Mouse (Mus musculus) stomach, postnatal 0 days (tissue): Measurements from ENCODE around the gene Ifi27l2b. TPM values are rescaled to one million over a fixed set of nuclear protein-coding genes. Genes with fewer than 3 reads are reported as not detected.

Source experiments
- ATAC-seq: fragments of 200-750 bp; cut with Nextera tagmentation; 2 replicates; pipeline ENCODE4 v1.8.0; 2017; ENCODE audit not compliant: low FRiP score, low TSS enrichment
- DNase-seq: peaks from one replicate; pipeline ENCODE4 v3.0.0-alpha.2; 2016; ENCODE audit warnings: low spot score
- H3K27ac ChIP-seq: fragments of 300-500 bp; sonication (generic); replicated peaks from 2 replicates; pipeline ENCODE4 v1.5.1; 2014; ENCODE audit warnings: mild to moderate bottlenecking, control low read depth
- H3K27me3 ChIP-seq: fragments of 300-500 bp; sonication (generic); 2 replicates; pipeline ENCODE4 v1.6.1; 2014; ENCODE audit warnings: low read length; ENCODE audit not compliant: control insufficient read depth, insufficient read depth
- H3K36me3 ChIP-seq: fragments of 300-500 bp; sonication (generic); 2 replicates; pipeline ENCODE4 v1.6.1; 2014; ENCODE audit warnings: low read length, mixed read lengths; ENCODE audit not compliant: control insufficient read depth, insufficient read depth
- H3K4me1 ChIP-seq: fragments of 300-500 bp; sonication (generic); replicated peaks from 2 replicates; pipeline ENCODE4 v1.6.1; 2014; ENCODE audit warnings: antibody characterized with exemption; ENCODE audit not compliant: control insufficient read depth, insufficient read depth
- H3K4me2 ChIP-seq: fragments of 300-500 bp; sonication (generic); replicated peaks from 2 replicates; pipeline ENCODE4 v1.6.1; 2014; ENCODE audit warnings: low read depth, mild to moderate bottlenecking, control low read depth, moderate library complexity
- H3K4me3 ChIP-seq: fragments of 300-500 bp; sonication (generic); 2 replicates; pipeline ENCODE4 v1.5.1; 2014; ENCODE audit warnings: low read depth, low read length, control low read depth
- H3K9ac ChIP-seq: fragments of 300-500 bp; sonication (generic); 2 replicates; pipeline ENCODE4 v1.6.1; 2014; ENCODE audit warnings: mild to moderate bottlenecking, low read length, control low read depth, mixed read lengths
- H3K9me3 ChIP-seq: fragments of 300-500 bp; sonication (generic); 2 replicates; pipeline ENCODE4 v1.6.1; 2016; ENCODE audit warnings: low read length; ENCODE audit not compliant: control insufficient read depth
- CTCF ChIP-seq: IDR thresholded peaks from 2 replicates; pipeline ENCODE4 v1.5.1; 2016; ENCODE audit warnings: antibody characterized with exemption, low read depth, mild to moderate bottlenecking, moderate library complexity
- EP300 ChIP-seq: optimal IDR thresholded peaks from 2 replicates; pipeline ENCODE3; 2016; ENCODE audit warnings: antibody characterized with exemption
- WGBS: fragments of 180-500 bp; shearing (Covaris S2); extraction: QIAGEN DNeasy Blood & Tissue Kit; methylation state at CpG from one replicate; pipeline ENCODE4 v1.1.7; 2014; 5-methylcytosine and 5-hydroxymethylcytosine counted together
- polyA plus RNA-seq: library from polyadenylated mRNA; unstranded; fragments of >200 nt; fragmentation: Nextera tagmentation; extraction: Ambion mirVana; gene quantifications from 2 replicates; pipeline ENCODE4 v1.2.1, GENCODE M21; 2015

Ifi27l2b gene
- polyA plus RNA-seq, 1 experiment from 2014 or later, result 17.3 TPM

DNA sequence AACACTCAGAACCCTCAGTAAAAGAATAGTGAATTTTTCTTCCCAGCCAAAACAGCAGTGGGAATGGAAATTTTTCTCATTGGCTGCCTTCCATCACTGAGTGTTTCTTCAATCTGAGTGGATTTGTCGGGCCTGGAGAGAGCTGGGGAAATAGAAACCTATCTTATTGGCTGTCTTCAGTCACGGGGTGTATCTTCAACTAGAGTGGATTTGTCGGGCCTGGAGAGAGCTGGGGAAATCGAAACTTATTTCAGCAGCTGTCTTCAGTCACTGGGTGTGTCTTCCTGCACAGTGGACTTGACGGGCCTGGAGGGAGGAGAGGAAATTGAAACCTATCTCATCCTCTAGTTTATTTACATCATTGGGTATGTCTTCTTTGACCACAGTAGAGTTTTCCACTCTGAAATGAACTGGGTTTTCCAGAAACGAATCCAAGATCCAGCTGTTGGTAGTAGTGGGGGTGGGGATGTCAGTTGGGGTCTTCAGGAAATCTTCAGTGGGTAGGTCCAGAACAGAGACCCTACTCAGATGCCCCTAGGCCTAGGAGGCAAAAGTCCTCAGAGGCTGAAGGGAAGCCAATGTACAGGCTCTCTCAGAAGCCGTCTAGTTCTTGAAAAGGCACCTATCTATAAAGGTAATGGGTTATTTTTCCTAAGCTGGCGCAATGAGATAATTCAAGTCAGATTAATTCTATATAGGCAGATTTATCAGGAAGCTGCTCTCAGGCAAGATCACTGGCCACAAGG lies 22.9 kb downstream of the Ifi27l2b start, which contains the start of gene Ifi27:
Ifi27 (plus strand) TSS at position 226 of the 746 bp plus-strand sequence.
- WGBS, result 40% methylated on average over 8 of the region's 8 CpGs
- Histone ChIP-seq H3K4me1 (no peaks in the 10 kb centered on the region; the same call in 1 of the 2 replicates), H3K4me2 (peak within 1 kb of the TSS; percentile 34), H3K27me3 (no peaks in the 10 kb centered on the region), H3K36me3 (no peaks in the 10 kb centered on the region; the same call in 1 of the 2 replicates), H3K27ac (peak within 1 kb of the TSS; percentile 72), H3K9me3 (no peaks in the 10 kb centered on the region), H3K4me3 (peak within 1 kb of the TSS; percentile 36), H3K9ac (peak within 1 kb of the TSS; percentile 14; the same call in 1 of the 2 replicates)
- DNase-seq, result peak; percentile 40
- TF ChIP-seq CTCF, result no peak
- peak; percentile 47 for TF ChIP-seq EP300
- ATAC-seq, result peak; percentile 97

DNA sequence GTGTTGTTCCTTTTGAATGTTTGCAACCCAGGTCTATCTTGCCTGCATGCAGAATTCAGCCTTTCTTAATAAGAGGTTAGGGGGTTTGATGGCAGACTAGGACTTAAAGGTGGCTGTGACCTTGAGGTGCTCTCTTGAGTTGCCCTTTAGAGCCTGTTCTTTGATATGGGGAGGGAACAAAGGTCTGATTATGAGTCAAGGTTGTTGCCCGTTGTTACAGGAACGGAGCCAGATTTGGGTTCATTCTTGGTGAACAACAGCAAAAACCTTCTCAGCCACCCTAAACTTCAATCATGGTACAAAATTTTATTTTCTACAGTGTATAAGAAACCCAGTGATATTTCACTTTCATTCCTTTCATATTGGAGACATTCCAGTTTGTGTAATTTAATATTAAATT lies 23.6 kb downstream of the Ifi27l2b start:
- Histone ChIP-seq H3K9me3 (no peaks in the 10 kb centered on the region), H3K4me2 (no peak overlapping the region), H3K4me1 (no peaks in the 10 kb centered on the region; the same call in 1 of the 2 replicates), H3K9ac (no peak overlapping the region), H3K27me3 (no peaks in the 10 kb centered on the region), H3K4me3 (no peak overlapping the region), H3K36me3 (no peaks in the 10 kb centered on the region; the same call in 1 of the 2 replicates), H3K27ac (0 out of 2 replicates have a peak overlapping the region, but pooled peaks have one; percentile 13)
- DNase-seq, result no peak
- no peak for ATAC-seq
- TF ChIP-seq CTCF, result no peak
- 48% methylated on average over 2 of the region's 2 CpGs for WGBS

DNA sequence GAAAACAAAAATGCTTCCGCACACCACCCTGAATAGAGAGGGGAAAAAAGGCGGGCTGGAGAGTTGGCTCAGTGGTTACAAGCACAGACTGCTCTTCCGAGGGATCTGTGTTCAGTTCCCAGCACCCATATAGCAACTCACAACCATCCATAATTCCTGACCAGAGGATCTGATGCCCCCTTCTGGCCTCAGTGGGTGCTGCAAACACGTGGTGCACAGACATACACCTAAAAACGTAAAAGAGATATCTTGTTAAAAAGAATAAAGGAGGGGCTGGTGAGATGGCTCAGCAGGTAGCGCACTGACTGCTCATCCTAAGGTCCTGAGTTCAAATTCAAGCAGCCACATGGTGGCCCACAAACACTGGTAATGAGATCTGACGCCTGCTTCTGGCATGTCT lies 30.3 kb downstream of the Ifi27l2b start:
- Histone ChIP-seq H3K36me3 (peaks cover 4% of the 10 kb centered on the region; the same call in 1 of the 2 replicates), H3K9me3 (no peaks in the 10 kb centered on the region), H3K4me2 (no peak overlapping the region), H3K27me3 (no peaks in the 10 kb centered on the region), H3K4me1 (peaks cover 8% of the 10 kb centered on the region; the same call in 1 of the 2 replicates), H3K27ac (no peak overlapping the region), H3K4me3 (no peak overlapping the region), H3K9ac (no peak overlapping the region)
- no peak for DNase-seq
- no peak for ATAC-seq
- TF ChIP-seq EP300, result no peak
- peak; percentile 14; the same call in 1 of the 2 replicates for TF ChIP-seq CTCF
- 88% methylated on average over 7 of the region's 7 CpGs for WGBS

DNA sequence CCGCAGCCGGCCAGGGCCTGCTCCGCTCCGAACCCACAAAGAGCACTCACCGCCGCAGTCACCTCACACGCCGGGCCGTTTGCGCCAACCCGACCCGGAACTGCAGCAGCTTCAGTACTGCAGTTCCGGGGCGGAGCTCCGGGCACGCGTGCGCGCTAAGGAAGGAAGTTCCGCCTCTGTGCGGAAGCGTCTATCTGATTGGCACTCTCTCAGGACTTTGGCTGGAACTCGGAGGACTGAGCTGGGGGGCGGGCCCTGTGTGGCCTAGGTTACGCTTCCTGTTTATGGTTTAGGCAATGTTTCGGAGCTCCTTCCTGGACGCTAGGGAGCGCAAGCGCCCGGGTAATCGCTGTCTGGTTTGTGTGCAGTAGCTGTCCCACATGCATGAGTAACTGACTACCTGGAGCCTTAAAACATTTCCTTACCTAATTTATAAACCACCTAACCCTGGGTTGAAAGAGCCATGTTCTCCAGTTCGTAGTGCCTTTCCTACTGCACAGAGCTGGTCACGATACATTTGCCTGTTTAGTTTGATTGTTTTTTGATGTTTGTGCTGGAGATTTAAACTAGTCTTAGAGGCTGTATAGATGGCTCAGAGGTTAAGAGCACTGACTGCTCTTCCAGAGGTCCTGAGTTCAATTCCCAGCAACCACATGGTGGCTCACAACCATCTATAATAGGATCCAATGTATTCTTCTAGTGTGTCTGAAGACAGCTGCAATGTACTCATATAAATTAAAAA lies 31.1 kb downstream of the Ifi27l2b start, which contains the start of gene Ddx24:
Ddx24 (minus strand) TSS at position 102 of the 742 bp plus-strand sequence.
- Histone ChIP-seq H3K4me2 (peak within 1 kb of the TSS; percentile 79), H3K36me3 (peaks cover 4% of the 10 kb centered on the region; the same call in 1 of the 2 replicates), H3K27ac (peak within 1 kb of the TSS; percentile 70), H3K9ac (peak within 1 kb of the TSS; percentile 92), H3K9me3 (no peaks in the 10 kb centered on the region), H3K27me3 (no peaks in the 10 kb centered on the region), H3K4me1 (peaks cover 8% of the 10 kb centered on the region; the same call in 1 of the 2 replicates), H3K4me3 (peak within 1 kb of the TSS; percentile 89)
- WGBS, result 1% methylated on average over 33 of the region's 33 CpGs
- TF ChIP-seq EP300, result no peak
- peak; percentile 95 for TF ChIP-seq CTCF
- peak; percentile 100 for ATAC-seq
- peak; percentile 99 for DNase-seq

DNA sequence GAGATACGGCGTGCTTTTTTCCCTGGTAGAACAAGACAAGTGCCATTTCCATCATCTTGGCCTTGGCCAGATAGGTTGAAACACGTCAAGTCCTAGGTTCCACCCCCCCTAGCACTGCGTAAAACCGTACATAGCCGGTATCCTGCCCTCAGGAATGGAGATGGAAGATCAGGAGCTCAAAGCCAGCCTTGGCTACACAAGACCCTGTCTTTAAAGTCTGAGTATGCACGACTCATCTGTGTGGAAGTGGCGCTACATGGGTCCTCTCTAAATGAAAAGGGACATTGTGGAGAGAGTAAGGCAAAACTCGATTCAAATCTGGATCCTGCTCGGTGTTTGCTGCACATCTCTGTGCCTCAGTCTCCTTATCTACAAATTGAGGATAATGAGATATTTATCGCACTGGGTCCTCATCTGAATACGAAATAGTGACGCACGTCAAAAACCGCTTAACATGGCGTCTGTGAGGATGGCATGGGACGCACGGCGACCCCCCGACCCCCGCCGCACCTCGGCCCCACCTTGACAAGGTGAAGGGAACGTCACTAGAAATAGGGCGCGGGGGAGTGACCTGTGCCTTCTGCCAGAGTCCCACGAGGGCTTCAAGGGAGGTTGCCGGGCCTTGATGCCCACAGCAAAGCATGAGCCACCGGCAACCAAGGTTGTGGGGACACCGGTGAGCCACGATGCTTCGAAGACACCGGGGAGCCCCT lies 31.9 kb downstream of the Ifi27l2b start:
- H3K4me3 ChIP-seq, result peak overlapping the region; percentile 89
- DNase-seq, result no peak
- H3K9ac ChIP-seq, result peak overlapping the region; percentile 92
- 7% methylated on average over 33 of the region's 33 CpGs for WGBS
- peak overlapping the region; percentile 79 for H3K4me2 ChIP-seq
- H3K27ac ChIP-seq, result peak overlapping the region; percentile 70
- no peak for TF ChIP-seq EP300
- no peak for TF ChIP-seq CTCF
- no peaks in the 10 kb centered on the region for H3K27me3 ChIP-seq
- peaks cover 8% of the 10 kb centered on the region; the same call in 1 of the 2 replicates for H3K4me1 ChIP-seq
- H3K9me3 ChIP-seq, result no peaks in the 10 kb centered on the region
- peaks cover 4% of the 10 kb centered on the region; the same call in 1 of the 2 replicates for H3K36me3 ChIP-seq
- ATAC-seq, result peak; percentile 40
